Comparison of ENCODE assay signal across 15 mouse cellular contexts in the genomic region with DNA sequence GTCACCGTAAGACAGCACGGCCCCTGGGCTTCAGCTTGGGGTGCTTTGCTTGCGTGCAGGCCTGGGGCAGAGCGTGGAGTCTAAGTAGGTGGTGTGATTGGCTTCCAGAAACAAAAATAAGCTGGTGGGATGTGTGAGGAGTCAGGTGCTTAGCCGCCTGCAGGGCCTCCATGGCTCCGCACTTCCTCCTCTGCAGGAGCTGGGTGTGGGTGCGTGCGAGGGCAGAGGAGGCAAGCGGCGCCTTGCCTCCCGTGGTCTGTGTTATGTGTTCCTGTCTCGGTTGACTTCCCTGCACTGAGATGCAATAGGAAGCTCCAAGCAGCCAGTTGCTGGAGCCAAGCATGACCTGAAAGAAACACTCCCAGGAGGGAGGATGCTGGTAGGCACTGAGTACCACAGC. TPM values are rescaled to one million over a fixed set of nuclear protein-coding genes. Genes with fewer than 3 reads are reported as not detected.
DNase-seq lines count a peak whose midpoint lies in the region; ATAC-seq and TF ChIP-seq lines count a peak whose summit lies in the region.
"Had no signal": no experiment of that assay in that cellular context is flagged by ENCODE, and none has a peak within 500 bp of the region (broad histone marks: within the 10 kb centered on the region; RNA-seq: fewer than 3 reads in every experiment).

No protein-coding gene starts in this region.

- no peak for TF ChIP-seq CTCF in E14TG2a.4 (conservative IDR thresholded peaks at IDR 0.05; ENCODE audit: low read length)
- no peak for TF ChIP-seq CTCF in bone marrow, adult 2 months (IDR thresholded peaks at IDR 0.05; ENCODE audit: control insufficient read depth, insufficient read depth, low read length)

- H3K36me3 ChIP-seq in E14TG2a.4 (ENCODE audit: insufficient read depth, low read length), result no peaks in the 10 kb centered on the region
- H3K36me3 ChIP-seq in midbrain, embryonic 11.5 days (ENCODE audit: control insufficient read depth, insufficient read depth, low read length), result no peaks in the 10 kb centered on the region
- H3K36me3 ChIP-seq: forebrain, embryonic 10.5 days; hindbrain, embryonic 13.5 days; midbrain, embryonic 12.5 days had no signal

- no peak overlapping the region for H3K4me2 ChIP-seq in midbrain, embryonic 11.5 days
- H3K4me2 ChIP-seq: hindbrain, embryonic 13.5 days; midbrain, embryonic 12.5 days had no signal

- H3K4me1 ChIP-seq in E14TG2a.4 (replicated peaks; ENCODE audit: low read depth, low read length), result peaks cover 49% of the 10 kb centered on the region
- H3K4me1 ChIP-seq in bone marrow, adult 2 months (ENCODE audit: control insufficient read depth, insufficient read depth, low read length), result peaks cover 4% of the 10 kb centered on the region; the same call in 1 of the 2 replicates
- peaks cover 6% of the 10 kb centered on the region for H3K4me1 ChIP-seq in midbrain, embryonic 11.5 days (ENCODE audit: control insufficient read depth, insufficient read depth, low read length)

- peak; percentile 67 for ATAC-seq in megakaryocyte, adult 5-6 weeks (ENCODE audit: poor library complexity, severe bottlenecking)
- ATAC-seq in midbrain, embryonic 11.5 days (ENCODE audit: low FRiP score), result no peak
- ATAC-seq: CD4-positive, CD25-positive, alpha-beta regulatory T cell, adult 4 months; liver, postnatal 0 days had no signal

- no peak overlapping the region for H3K9ac ChIP-seq in midbrain, embryonic 11.5 days (ENCODE audit: low read length)
- H3K9ac ChIP-seq: hindbrain, embryonic 13.5 days; liver, postnatal 0 days; midbrain, embryonic 12.5 days had no signal

- H3K9me3 ChIP-seq in E14TG2a.4 (ENCODE audit: low read length), result peaks cover 12% of the 10 kb centered on the region
- no peaks in the 10 kb centered on the region for H3K9me3 ChIP-seq in midbrain, embryonic 11.5 days (ENCODE audit: control insufficient read depth, low read length)
- H3K9me3 ChIP-seq: hindbrain, embryonic 13.5 days; midbrain, embryonic 12.5 days had no signal

- WGBS in bone marrow, adult 2 months, result 46% methylated on average over 12 of the region's 12 CpGs
- WGBS in midbrain, embryonic 11.5 days, result 83% methylated on average over 12 of the region's 12 CpGs

- peak; percentile 58 for DNase-seq in layer of hippocampus, adult 11-12 months (ENCODE audit: low spot score)
- DNase-seq in layer of hippocampus, postnatal 14 days (ENCODE audit: low spot score in 2 of 2), result no peak
- DNase-seq in cerebellum, adult 18-20 months, result no peak
- no peak for DNase-seq in midbrain, embryonic 11.5 days (ENCODE audit: low spot score, missing footprints)
- DNase-seq: cerebellum, postnatal 10 days; gastrocnemius, postnatal 25 days; liver, postnatal 0 days; thymus, adult 18-20 months had no signal

- no peak for TF ChIP-seq POLR2A in bone marrow, adult 2 months (IDR thresholded peaks at IDR 0.05; ENCODE audit: borderline replicate concordance, control insufficient read depth, low read depth, low read length)

- peaks cover 52% of the 10 kb centered on the region for H3K27me3 ChIP-seq in E14TG2a.4 (ENCODE audit: insufficient read depth, low read length)
- H3K27me3 ChIP-seq in midbrain, embryonic 11.5 days (ENCODE audit: control insufficient read depth, insufficient read depth, low read length), result peaks cover 13% of the 10 kb centered on the region

- H3K4me3 ChIP-seq in E14TG2a.4 (replicated peaks; ENCODE audit: low read length), result 0 out of 2 replicates have a peak overlapping the region, but pooled peaks have one; percentile 10
- H3K4me3 ChIP-seq in bone marrow, adult 2 months (replicated peaks; ENCODE audit: control insufficient read depth, low read depth, low read length), result no peak overlapping the region
- no peak overlapping the region for H3K4me3 ChIP-seq in midbrain, embryonic 11.5 days (ENCODE audit: low read depth, low read length)
- H3K4me3 ChIP-seq: forebrain, embryonic 10.5 days; hindbrain, embryonic 13.5 days; midbrain, embryonic 12.5 days had no signal

- H3K27ac ChIP-seq in bone marrow, adult 2 months (ENCODE audit: control insufficient read depth, insufficient read depth, low read depth, low read length, poor library complexity), result peak overlapping the region; percentile 1; the same call in 1 of the 2 replicates
- no peak overlapping the region for H3K27ac ChIP-seq in midbrain, embryonic 11.5 days (ENCODE audit: low read depth, low read length)
- H3K27ac ChIP-seq: forebrain, embryonic 10.5 days; hindbrain, embryonic 13.5 days; midbrain, embryonic 12.5 days had no signal

RNA-seq across cellular contexts. Expression of gene Amz1, which starts 15.9 kb away (rescaled TPM):
- total RNA-seq in layer of hippocampus, postnatal 14 days (2021), result 10 to 100 TPM; 23.9 to 24.1 TPM
- 2.7 and 3.5 TPM in 2 replicates for polyA plus RNA-seq in bone marrow, adult 2 months (2011; ENCODE audit: insufficient read depth, insufficient read length, low replicate concordance, missing spikeins)
- total RNA-seq in megakaryocyte, adult 5-6 weeks (2015), result 2.5 and 4.4 TPM in 2 replicates
- 3.0 and 4.4 TPM in 2 replicates for total RNA-seq in megakaryocyte, adult 5-6 weeks (2017)
- 0.67 and 0.97 TPM in 2 replicates for polyA plus RNA-seq in midbrain, embryonic 11.5 days (2014; fragmentation: Nextera tagmentation; extraction: Ambion mirVana)

RNA-seq across cellular contexts. Expression of gene Brat1, which starts 35.0 kb away (rescaled TPM):
- 10 to 100 TPM; 26.5 to 26.9 TPM for total RNA-seq in layer of hippocampus, postnatal 14 days (2021)
- polyA plus RNA-seq in bone marrow, adult 2 months (2011; ENCODE audit: insufficient read depth, insufficient read length, low replicate concordance, missing spikeins), result 4.6 and 8.5 TPM in 2 replicates
- 6.4 and 6.8 TPM in 2 replicates for total RNA-seq in megakaryocyte, adult 5-6 weeks (2015)
- total RNA-seq in megakaryocyte, adult 5-6 weeks (2017), result 7.8 and 11.1 TPM in 2 replicates
- 8.3 and 11.4 TPM in 2 replicates for polyA plus RNA-seq in midbrain, embryonic 11.5 days (2014; fragmentation: Nextera tagmentation; extraction: Ambion mirVana)

RNA-seq across cellular contexts. Expression of gene Iqce, which starts 37.6 kb away (rescaled TPM):
- 10 to 100 TPM; 43.3 to 53.8 TPM for total RNA-seq in layer of hippocampus, postnatal 14 days (2021)
- 3.6 and 11.0 TPM in 2 replicates for polyA plus RNA-seq in bone marrow, adult 2 months (2011; ENCODE audit: insufficient read depth, insufficient read length, low replicate concordance, missing spikeins)
- total RNA-seq in megakaryocyte, adult 5-6 weeks (2015), result 5.1 and 10.1 TPM in 2 replicates
- total RNA-seq in megakaryocyte, adult 5-6 weeks (2017), result 4.7 and 7.2 TPM in 2 replicates
- polyA plus RNA-seq in midbrain, embryonic 11.5 days (2014; fragmentation: Nextera tagmentation; extraction: Ambion mirVana), result 13.9 and 15.6 TPM in 2 replicates

Comparison
In these comparisons a context has a peak if more than half of its experiments do, and no peak if none do; other contexts are left out.
1. RNA of gene Amz1, which starts 15.9 kb away (total RNA-seq): 23.9 to 24.1 TPM in layer of hippocampus, postnatal 14 days; 2.5 to 4.4 TPM in megakaryocyte, adult 5-6 weeks; every median in the first group is over 4 times any median in the second.
2. RNA of gene Iqce, which starts 37.6 kb away (total RNA-seq): 43.3 to 53.8 TPM in layer of hippocampus, postnatal 14 days; 4.7 to 10.1 TPM in megakaryocyte, adult 5-6 weeks; every median in the first group is over 4 times any median in the second.